Mouse (Mus musculus) lung, embryonic 14.5 days (tissue): ENCODE measurements around the gene Sik3. TPM values are rescaled to one million over a fixed set of nuclear protein-coding genes. Genes with fewer than 3 reads are reported as not detected.
"Not testable (repeated sequence)": the region's sequence is repeated elsewhere in the genome, so short reads cannot be mapped to it uniquely, and the experiment has no call there.

Experiments used
- ATAC-seq: fragments of 200-750 bp; cut with Nextera tagmentation; 2 replicates; pipeline ENCODE4 v1.8.0; 2017; ENCODE audit warnings: mild to moderate bottlenecking, moderate TSS enrichment, moderate library complexity; ENCODE audit not compliant: insufficient read depth
- DNase-seq: peaks from one replicate; pipeline ENCODE4 v3.0.0-alpha.2; 2015
- H3K27ac ChIP-seq: fragments of 300-500 bp; sonication (generic); 2 replicates; pipeline ENCODE4 v1.5.1; 2014; ENCODE audit warnings: low read depth, mild to moderate bottlenecking, moderate library complexity
- H3K27me3 ChIP-seq: fragments of 300-500 bp; sonication (generic); 2 replicates; pipeline ENCODE4 v1.6.1; 2014; ENCODE audit warnings: low read length, control low read depth; ENCODE audit not compliant: insufficient read depth
- H3K36me3 ChIP-seq: fragments of 300-500 bp; sonication (generic); 2 replicates; pipeline ENCODE4 v1.6.1; 2014; ENCODE audit warnings: control low read depth; ENCODE audit not compliant: insufficient read depth
- H3K4me1 ChIP-seq: fragments of 300-500 bp; sonication (generic); 2 replicates; pipeline ENCODE4 v1.6.1; 2014; ENCODE audit warnings: antibody characterized with exemption, control low read depth; ENCODE audit not compliant: insufficient read depth
- H3K4me2 ChIP-seq: fragments of 300-500 bp; sonication (generic); 2 replicates; pipeline ENCODE4 v1.6.1; 2014; ENCODE audit warnings: mild to moderate bottlenecking
- H3K4me3 ChIP-seq: fragments of 300-500 bp; sonication (generic); 2 replicates; pipeline ENCODE4 v1.5.1; 2014; ENCODE audit warnings: low read depth, low read length
- H3K9ac ChIP-seq: fragments of 300-500 bp; sonication (generic); 2 replicates; pipeline ENCODE4 v1.6.1; 2014
- H3K9me3 ChIP-seq: fragments of 300-500 bp; sonication (generic); 2 replicates; pipeline ENCODE4 v1.6.1; 2016; ENCODE audit warnings: low read depth, low read length, control low read depth
- CTCF ChIP-seq: IDR thresholded peaks from 2 replicates; pipeline ENCODE4 v1.5.1; 2016; ENCODE audit warnings: antibody characterized with exemption, low read depth
- WGBS: fragments of 180-500 bp; shearing (Covaris S2); extraction: QIAGEN DNeasy Blood & Tissue Kit; methylation state at CpG from one replicate; pipeline ENCODE4 v1.1.7; 2014; 5-methylcytosine and 5-hydroxymethylcytosine counted together
- polyA plus RNA-seq: library from polyadenylated mRNA; unstranded; fragments of >200 nt; fragmentation: Nextera tagmentation; extraction: Ambion mirVana; gene quantifications from 2 replicates; pipeline ENCODE4 v1.2.1, GENCODE M21; 2014

The Sik3 gene
- polyA plus RNA-seq, 1 experiment from 2014 or later, result 15.7 TPM

- Histone ChIP-seq H3K27ac (peak overlapping the region; percentile 43; the same call in 1 of the 2 replicates), H3K9me3 (no peaks in the 10 kb centered on the region), H3K4me3 (no peak overlapping the region), H3K36me3 (no peaks in the 10 kb centered on the region), H3K9ac (no peak overlapping the region), H3K4me1 (peaks cover 4% of the 10 kb centered on the region; the same call in 1 of the 2 replicates), H3K27me3 (no peaks in the 10 kb centered on the region), H3K4me2 (no peak overlapping the region)
- no peak for DNase-seq
- no peak for ATAC-seq
- no peak for TF ChIP-seq CTCF
- WGBS, result 75% methylated on average over 5 of the region's 5 CpGs
These were observed 136.8 kb downstream of the Sik3 start for GRCm38 (mm10) chr9:46149392-46149791.

GRCm38 (mm10) chr9:46150116-46150515 lies 137.5 kb downstream of the Sik3 start:
- Histone ChIP-seq H3K4me1 (peaks cover 4% of the 10 kb centered on the region; the same call in 1 of the 2 replicates), H3K4me3 (no peak overlapping the region), H3K27ac (peak overlapping the region; percentile 43; the same call in 1 of the 2 replicates), H3K27me3 (no peaks in the 10 kb centered on the region), H3K9ac (no peak overlapping the region), H3K36me3 (no peaks in the 10 kb centered on the region), H3K4me2 (no peak overlapping the region), H3K9me3 (no peaks in the 10 kb centered on the region)
- ATAC-seq, result no peak
- DNase-seq, result peak; percentile 64
- WGBS, result 73% methylated on average over 7 of the region's 7 CpGs
- no peak for TF ChIP-seq CTCF

- Histone ChIP-seq H3K27ac (peak overlapping the region; percentile 30; the same call in 1 of the 2 replicates), H3K9ac (no peak overlapping the region), H3K4me1 (peaks cover 4% of the 10 kb centered on the region; the same call in 1 of the 2 replicates), H3K4me2 (no peak overlapping the region), H3K27me3 (no peaks in the 10 kb centered on the region), H3K9me3 (no peaks in the 10 kb centered on the region), H3K36me3 (no peaks in the 10 kb centered on the region), H3K4me3 (no peak overlapping the region)
- no peak for DNase-seq
- ATAC-seq, result no peak
- TF ChIP-seq CTCF, result no peak
- 47% methylated on average over 2 of the region's 2 CpGs for WGBS
These were observed 138.5 kb downstream of the Sik3 start for GRCm38 (mm10) chr9:46150890-46151703.

- no peak overlapping the region for H3K9ac ChIP-seq
- no peak overlapping the region for H3K4me3 ChIP-seq
- TF ChIP-seq CTCF, result no peak
- no peaks in the 10 kb centered on the region for H3K36me3 ChIP-seq
- H3K27ac ChIP-seq, result 0 out of 2 replicates have a peak overlapping the region, but pooled peaks have one; percentile 30
- H3K9me3 ChIP-seq, result no peaks in the 10 kb centered on the region
- no peaks in the 10 kb centered on the region for H3K27me3 ChIP-seq
- peaks cover 4% of the 10 kb centered on the region; the same call in 1 of the 2 replicates for H3K4me1 ChIP-seq
- 56% methylated on average over 6 of the region's 6 CpGs for WGBS
- H3K4me2 ChIP-seq, result no peak overlapping the region
- ATAC-seq, result peak; percentile 68
- peak; percentile 57 for DNase-seq
These were observed 139.1 kb downstream of the Sik3 start for GRCm38 (mm10) chr9:46151704-46152040.

GRCm38 (mm10) chr9:46152067-46153015 lies 139.7 kb downstream of the Sik3 start:
- Histone ChIP-seq H3K4me3 (no peak overlapping the region), H3K27me3 (no peaks in the 10 kb centered on the region), H3K36me3 (0 out of 2 replicates have a peak, but pooled peaks cover 5% of the 10 kb centered on the region), H3K4me2 (no peak overlapping the region), H3K27ac (no peak overlapping the region), H3K9me3 (no peaks in the 10 kb centered on the region), H3K4me1 (peaks cover 4% of the 10 kb centered on the region; the same call in 1 of the 2 replicates), H3K9ac (no peak overlapping the region)
- 69% methylated on average over 8 of the region's 8 CpGs for WGBS
- ATAC-seq, result no peak
- TF ChIP-seq CTCF, result no peak
- no peak for DNase-seq

- ATAC-seq, result no peak
- no peaks in the 10 kb centered on the region for H3K27me3 ChIP-seq
- no peak for DNase-seq
- no peak overlapping the region for H3K9ac ChIP-seq
- 49% methylated on average over 2 of the region's 2 CpGs for WGBS
- H3K4me3 ChIP-seq, result no peak overlapping the region
- no peak for TF ChIP-seq CTCF
- 0 out of 2 replicates have a peak, but pooled peaks cover 7% of the 10 kb centered on the region for H3K36me3 ChIP-seq
- no peak overlapping the region for H3K4me2 ChIP-seq
- peak overlapping the region; percentile 24; the same call in 1 of the 2 replicates for H3K27ac ChIP-seq
- peaks cover 4% of the 10 kb centered on the region; the same call in 1 of the 2 replicates for H3K4me1 ChIP-seq
- H3K9me3 ChIP-seq, result no peaks in the 10 kb centered on the region
These were observed 141.8 kb downstream of the Sik3 start for GRCm38 (mm10) chr9:46154469-46154868.

GRCm38 (mm10) chr9:46155026-46155425 lies 142.4 kb downstream of the Sik3 start:
- ATAC-seq (no peak), DNase-seq (no peak)
- Histone ChIP-seq H3K27me3 (no peaks in the 10 kb centered on the region), H3K36me3 (0 out of 2 replicates have a peak, but pooled peaks cover 7% of the 10 kb centered on the region), H3K4me2 (no peak overlapping the region), H3K9ac (no peak overlapping the region), H3K9me3 (no peaks in the 10 kb centered on the region), H3K27ac (peak overlapping the region; percentile 24; the same call in 1 of the 2 replicates), H3K4me3 (no peak overlapping the region), H3K4me1 (peaks cover 4% of the 10 kb centered on the region; the same call in 1 of the 2 replicates)
- no peak for TF ChIP-seq CTCF
- WGBS, result 47% methylated on average over 4 of the region's 4 CpGs

- not testable (repeated sequence) for H3K27ac ChIP-seq, H3K27me3 ChIP-seq, H3K4me3 ChIP-seq, H3K9ac ChIP-seq, DNase-seq, ATAC-seq, H3K9me3 ChIP-seq, H3K36me3 ChIP-seq, H3K4me1 ChIP-seq, H3K4me2 ChIP-seq
- WGBS, result 90% methylated on average over 8 of the region's 8 CpGs
These were observed 143.2 kb downstream of the Sik3 start for GRCm38 (mm10) chr9:46155818-46156217.
